ENCODE assay signal across 8 mouse cellular contexts in the genomic region with DNA sequence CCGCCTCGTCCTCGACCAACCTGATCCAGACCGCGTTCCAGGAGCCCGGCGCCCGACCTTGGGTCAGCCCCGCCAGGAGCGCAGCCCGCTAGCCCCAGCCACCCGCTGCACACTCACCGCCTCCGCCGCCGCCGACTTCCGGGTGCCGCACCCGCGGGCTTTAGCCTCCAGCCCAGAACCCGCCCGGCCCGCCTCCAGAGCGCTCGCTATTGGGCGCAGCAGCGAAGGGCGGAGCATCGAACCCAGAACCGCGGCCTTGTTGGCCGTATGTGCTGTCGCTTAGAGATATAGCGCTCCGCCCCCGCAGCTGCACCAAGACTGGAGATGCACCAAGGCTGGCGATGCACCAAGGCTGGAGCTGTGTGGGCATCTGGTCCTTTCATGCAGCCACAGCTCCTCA. TPM values are rescaled to one million over a fixed set of nuclear protein-coding genes. Genes with fewer than 3 reads are reported as not detected.
A peak's percentile ranks its signal among the peaks of the same experiment; 100 is the strongest.
DNase-seq lines count a peak whose midpoint lies in the region; ATAC-seq lines count a peak whose summit lies in the region.

No protein-coding gene starts in this region.

- H3K27me3 ChIP-seq in forebrain, embryonic 10.5 days (ENCODE audit: poor library complexity, severe bottlenecking): peaks cover 25% of the 10 kb centered on the region
- H3K27me3 ChIP-seq in heart, embryonic 16.5 days (ENCODE audit: control insufficient read depth, insufficient read depth, low read length): no peaks in the 10 kb centered on the region
- H3K27me3 ChIP-seq in liver, embryonic 15.5 days: peaks cover 33% of the 10 kb centered on the region
- H3K27me3 ChIP-seq in neural tube, embryonic 12.5 days (replicated peaks): no peaks in the 10 kb centered on the region

- peak; percentile 89 for ATAC-seq in heart, embryonic 16.5 days (replicated peaks; ENCODE audit: extremely low read depth, insufficient read depth, low FRiP score)
- peak; percentile 89 for ATAC-seq in liver, embryonic 15.5 days (ENCODE audit: insufficient read depth)
- peak; percentile 90 for ATAC-seq in neural tube, embryonic 12.5 days (ENCODE audit: low FRiP score, low read depth)

- under 1% methylated on average over 38 of the region's 38 CpGs for WGBS in forebrain, embryonic 10.5 days
- under 1% methylated on average over 37 of the region's 38 CpGs for WGBS in heart, embryonic 16.5 days
- WGBS in liver, embryonic 15.5 days (ENCODE audit: insufficient replicate concordance): under 1% methylated on average over 38 of the region's 38 CpGs
- WGBS in neural tube, embryonic 12.5 days: under 1% methylated on average over 38 of the region's 38 CpGs

- H3K4me1 ChIP-seq in forebrain, embryonic 10.5 days: peaks cover 62% of the 10 kb centered on the region
- H3K4me1 ChIP-seq in heart, embryonic 16.5 days (ENCODE audit: control insufficient read depth, insufficient read depth, low read length): peaks cover 37% of the 10 kb centered on the region
- peaks cover 66% of the 10 kb centered on the region for H3K4me1 ChIP-seq in liver, embryonic 15.5 days (replicated peaks)
- peaks cover 17% of the 10 kb centered on the region for H3K4me1 ChIP-seq in neural tube, embryonic 12.5 days

- DNase-seq in CD8-positive naive resting alpha-beta T cell, adult 2 months (ENCODE audit: low read depth in 2 of 2, low spot score in 2 of 2): peak; percentile 87 to 90
- DNase-seq in c-Kit-positive CD71-negative TER-119-negative erythroid progenitor cells, embryonic 14.5 days (ENCODE audit: low read depth): peak; percentile 92
- DNase-seq in forebrain, embryonic 10.5 days (ENCODE audit: extremely low spot score, low spot score): peak; percentile 94
- peak; percentile 96 to 98 for DNase-seq in kidney, postnatal 36 days
- DNase-seq in telencephalon, adult 2 months (ENCODE audit: low read depth, low spot score): peak; percentile 95

- H3K4me3 ChIP-seq in forebrain, embryonic 10.5 days: peak overlapping the region; percentile 70
- peak overlapping the region; percentile 79 for H3K4me3 ChIP-seq in heart, embryonic 16.5 days (ENCODE audit: low read length)
- peak overlapping the region; percentile 77 for H3K4me3 ChIP-seq in liver, embryonic 15.5 days (replicated peaks)
- H3K4me3 ChIP-seq in neural tube, embryonic 12.5 days: peak overlapping the region; percentile 51

- no peaks in the 10 kb centered on the region for H3K9me3 ChIP-seq in forebrain, embryonic 10.5 days
- no peaks in the 10 kb centered on the region for H3K9me3 ChIP-seq in heart, embryonic 16.5 days (replicated peaks; ENCODE audit: control insufficient read depth, low read length)
- H3K9me3 ChIP-seq in liver, embryonic 15.5 days (replicated peaks): no peaks in the 10 kb centered on the region
- no peaks in the 10 kb centered on the region for H3K9me3 ChIP-seq in neural tube, embryonic 12.5 days

- H3K36me3 ChIP-seq in forebrain, embryonic 10.5 days (replicated peaks): no peaks in the 10 kb centered on the region
- H3K36me3 ChIP-seq in heart, embryonic 16.5 days (ENCODE audit: control insufficient read depth, insufficient read depth): no peaks in the 10 kb centered on the region
- H3K36me3 ChIP-seq in liver, embryonic 15.5 days (replicated peaks): peaks cover 8% of the 10 kb centered on the region; the same call in 1 of the 2 replicates
- H3K36me3 ChIP-seq in neural tube, embryonic 12.5 days: no peaks in the 10 kb centered on the region

- H3K4me2 ChIP-seq in heart, embryonic 16.5 days (ENCODE audit: low read depth, low read length): peak overlapping the region; percentile 90
- peak overlapping the region; percentile 83 for H3K4me2 ChIP-seq in liver, embryonic 15.5 days
- H3K4me2 ChIP-seq in neural tube, embryonic 12.5 days (replicated peaks): peak overlapping the region; percentile 77

- peak overlapping the region; percentile 83 for H3K27ac ChIP-seq in forebrain, embryonic 10.5 days
- peak overlapping the region; percentile 55 for H3K27ac ChIP-seq in heart, embryonic 16.5 days (ENCODE audit: low read length)
- H3K27ac ChIP-seq in liver, embryonic 15.5 days (replicated peaks): peak overlapping the region; percentile 83
- peak overlapping the region; percentile 43; the same call in 1 of the 2 replicates for H3K27ac ChIP-seq in neural tube, embryonic 12.5 days

- H3K9ac ChIP-seq in heart, embryonic 16.5 days (ENCODE audit: low read length): peak overlapping the region; percentile 85
- peak overlapping the region; percentile 76 for H3K9ac ChIP-seq in liver, embryonic 15.5 days
- peak overlapping the region; percentile 64 for H3K9ac ChIP-seq in neural tube, embryonic 12.5 days

RNA-seq across cellular contexts. Expression of a gene that starts 4.1 kb away (rescaled TPM):
- 35.7 and 37.1 TPM in 2 replicates for polyA plus RNA-seq in forebrain, embryonic 10.5 days (2016; fragmentation: Nextera tagmentation; extraction: Ambion mirVana)
- polyA plus RNA-seq in heart, embryonic 16.5 days (2015; fragmentation: Nextera tagmentation; extraction: Ambion mirVana): 72.9 and 74.6 TPM in 2 replicates
- polyA plus RNA-seq in liver, embryonic 15.5 days (2015; fragmentation: Nextera tagmentation; extraction: Ambion mirVana): 56.5 and 61.7 TPM in 2 replicates
- 59.1 and 60.0 TPM in 2 replicates for polyA plus RNA-seq in neural tube, embryonic 12.5 days (2016; fragmentation: Nextera tagmentation; extraction: Ambion mirVana)

RNA-seq across cellular contexts. Expression of a gene that starts 4.2 kb away (rescaled TPM):
- polyA plus RNA-seq in forebrain, embryonic 10.5 days (2016; fragmentation: Nextera tagmentation; extraction: Ambion mirVana): 116 TPM in 2 replicates
- 33.1 and 39.5 TPM in 2 replicates for polyA plus RNA-seq in heart, embryonic 16.5 days (2015; fragmentation: Nextera tagmentation; extraction: Ambion mirVana)
- polyA plus RNA-seq in liver, embryonic 15.5 days (2015; fragmentation: Nextera tagmentation; extraction: Ambion mirVana): 7.6 and 9.4 TPM in 2 replicates
- polyA plus RNA-seq in neural tube, embryonic 12.5 days (2016; fragmentation: Nextera tagmentation; extraction: Ambion mirVana): 114 and 118 TPM in 2 replicates

RNA-seq across cellular contexts. Expression of a gene that starts 54.7 kb away (rescaled TPM):
- 48.9 and 49.7 TPM in 2 replicates for polyA plus RNA-seq in forebrain, embryonic 10.5 days (2016; fragmentation: Nextera tagmentation; extraction: Ambion mirVana)
- polyA plus RNA-seq in heart, embryonic 16.5 days (2015; fragmentation: Nextera tagmentation; extraction: Ambion mirVana): 19.0 and 20.3 TPM in 2 replicates
- 11.2 and 12.8 TPM in 2 replicates for polyA plus RNA-seq in liver, embryonic 15.5 days (2015; fragmentation: Nextera tagmentation; extraction: Ambion mirVana)
- 36.7 and 37.4 TPM in 2 replicates for polyA plus RNA-seq in neural tube, embryonic 12.5 days (2016; fragmentation: Nextera tagmentation; extraction: Ambion mirVana)

Comparison
In these comparisons a context has a peak if more than half of its experiments do, and no peak if none do; other contexts are left out.
1. Peak in every context shown above with its lines: DNase-seq, ATAC-seq, H3K4me3 ChIP-seq and H3K27ac ChIP-seq.